Mouse (Mus musculus) kidney, embryonic 14.5 days (tissue): ENCODE results near the gene Scube1. TPM values are rescaled to one million over a fixed set of nuclear protein-coding genes. Genes with fewer than 3 reads are reported as not detected.

Experiments used
- ATAC-seq: fragments of 200-750 bp; cut with Nextera tagmentation; 2 replicates; pipeline ENCODE4 v1.8.0; 2017; ENCODE audit warnings: moderate number of reproducible peaks, mild to moderate bottlenecking, moderate TSS enrichment, moderate library complexity; ENCODE audit not compliant: low FRiP score, low TSS enrichment
- H3K27ac ChIP-seq: fragments of 300-500 bp; sonication (generic); 2 replicates; pipeline ENCODE4 v1.5.1; 2014; ENCODE audit warnings: low read depth, mild to moderate bottlenecking, low read length, moderate library complexity, mixed read lengths
- H3K27me3 ChIP-seq: fragments of 300-500 bp; sonication (generic); 2 replicates; pipeline ENCODE4 v1.6.1; 2014; ENCODE audit warnings: mild to moderate bottlenecking, low read length; ENCODE audit not compliant: control insufficient read depth, insufficient read depth
- H3K36me3 ChIP-seq: fragments of 300-500 bp; sonication (generic); 2 replicates; pipeline ENCODE4 v1.6.1; 2014; ENCODE audit warnings: low read length, mixed read lengths; ENCODE audit not compliant: control insufficient read depth, insufficient read depth
- H3K4me1 ChIP-seq: fragments of 300-500 bp; sonication (generic); 2 replicates; pipeline ENCODE4 v1.6.1; 2014; ENCODE audit warnings: low read length, mixed read lengths; ENCODE audit not compliant: control insufficient read depth, insufficient read depth
- H3K4me2 ChIP-seq: fragments of 300-500 bp; sonication (generic); replicated peaks from 2 replicates; pipeline ENCODE4 v1.6.1; 2014; ENCODE audit warnings: low read depth, mild to moderate bottlenecking, low read length
- H3K4me3 ChIP-seq: fragments of 300-500 bp; sonication (generic); 2 replicates; pipeline ENCODE4 v1.5.1; 2014; ENCODE audit warnings: mild to moderate bottlenecking, low read length
- H3K9ac ChIP-seq: fragments of 300-500 bp; sonication (generic); 2 replicates; pipeline ENCODE4 v1.6.1; 2014; ENCODE audit warnings: low read depth, mild to moderate bottlenecking, low read length, moderate library complexity
- H3K9me3 ChIP-seq: fragments of 300-500 bp; sonication (generic); 2 replicates; pipeline ENCODE4 v1.6.1; 2016; ENCODE audit warnings: low read length; ENCODE audit not compliant: control insufficient read depth
- WGBS: fragments of 180-500 bp; shearing (Covaris S2); extraction: QIAGEN DNeasy Blood & Tissue Kit; methylation state at CpG from one replicate; pipeline ENCODE4 v1.1.7; 2014; 5-methylcytosine and 5-hydroxymethylcytosine counted together
- polyA plus RNA-seq: library from polyadenylated mRNA; unstranded; fragments of >200 nt; fragmentation: Nextera tagmentation; extraction: Ambion mirVana; gene quantifications from 2 replicates; pipeline ENCODE4 v1.2.1, GENCODE M21; 2014

Scube1 gene
- polyA plus RNA-seq, 1 experiment from 2014 or later = 7.4 TPM

DNA sequence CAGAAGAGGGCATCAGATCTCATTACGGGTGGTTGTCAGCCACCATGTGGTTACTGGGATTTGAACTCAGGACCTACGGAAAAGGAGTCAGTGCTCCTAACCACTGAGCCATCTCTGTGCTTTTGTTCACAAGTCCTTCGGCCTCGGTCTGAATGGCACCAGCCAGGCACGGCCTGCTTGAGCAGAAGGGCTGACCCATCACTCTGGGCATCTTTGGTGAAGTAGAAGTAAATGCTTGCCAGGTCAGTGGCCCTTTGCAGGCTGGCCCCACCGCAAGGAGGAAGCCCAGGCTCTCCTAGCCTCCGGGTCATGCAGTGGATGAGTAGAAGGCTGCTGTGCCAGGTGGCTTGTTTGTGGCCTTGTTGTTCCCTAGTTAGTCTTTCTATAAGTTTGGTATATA, 121.4 kb downstream of the Scube1 start:
- no peak overlapping the region for H3K27ac ChIP-seq
- H3K4me3 ChIP-seq = no peak overlapping the region
- no peaks in the 10 kb centered on the region for H3K27me3 ChIP-seq
- no peak overlapping the region for H3K4me2 ChIP-seq
- peaks cover 5% of the 10 kb centered on the region; the same call in 1 of the 2 replicates for H3K4me1 ChIP-seq
- ATAC-seq = no peak
- no peak overlapping the region for H3K9ac ChIP-seq
- H3K36me3 ChIP-seq = no peaks in the 10 kb centered on the region
- no peaks in the 10 kb centered on the region for H3K9me3 ChIP-seq
- WGBS = 96% methylated on average over 7 of the region's 7 CpGs

DNA sequence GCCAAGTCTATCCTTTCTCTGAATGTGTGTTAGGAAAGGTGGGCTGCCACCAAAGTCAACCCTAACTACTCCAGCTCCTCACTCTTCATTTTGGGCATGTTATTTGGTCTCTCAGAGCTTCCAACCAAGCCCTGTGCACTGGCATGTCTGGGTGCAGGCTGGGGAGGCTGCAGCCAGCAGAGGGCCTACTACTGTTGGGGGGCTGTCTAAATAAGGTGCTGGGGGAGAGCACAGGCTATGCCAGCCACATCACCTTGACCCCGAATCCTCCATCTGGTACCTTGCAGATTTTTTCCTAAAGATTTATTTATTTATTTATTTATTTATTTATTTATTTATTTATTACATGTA, 121.8 kb downstream of the Scube1 start:
- peaks cover 5% of the 10 kb centered on the region; the same call in 1 of the 2 replicates for H3K4me1 ChIP-seq
- H3K36me3 ChIP-seq = no peaks in the 10 kb centered on the region
- ATAC-seq = no peak
- H3K4me3 ChIP-seq = no peak overlapping the region
- H3K9me3 ChIP-seq = no peaks in the 10 kb centered on the region
- H3K27me3 ChIP-seq = no peaks in the 10 kb centered on the region
- no peak overlapping the region for H3K4me2 ChIP-seq
- no peak overlapping the region for H3K9ac ChIP-seq
- H3K27ac ChIP-seq = no peak overlapping the region
- whole genome bisulfite sequencing = 97% methylated on average over 1 of the region's 1 CpGs

DNA sequence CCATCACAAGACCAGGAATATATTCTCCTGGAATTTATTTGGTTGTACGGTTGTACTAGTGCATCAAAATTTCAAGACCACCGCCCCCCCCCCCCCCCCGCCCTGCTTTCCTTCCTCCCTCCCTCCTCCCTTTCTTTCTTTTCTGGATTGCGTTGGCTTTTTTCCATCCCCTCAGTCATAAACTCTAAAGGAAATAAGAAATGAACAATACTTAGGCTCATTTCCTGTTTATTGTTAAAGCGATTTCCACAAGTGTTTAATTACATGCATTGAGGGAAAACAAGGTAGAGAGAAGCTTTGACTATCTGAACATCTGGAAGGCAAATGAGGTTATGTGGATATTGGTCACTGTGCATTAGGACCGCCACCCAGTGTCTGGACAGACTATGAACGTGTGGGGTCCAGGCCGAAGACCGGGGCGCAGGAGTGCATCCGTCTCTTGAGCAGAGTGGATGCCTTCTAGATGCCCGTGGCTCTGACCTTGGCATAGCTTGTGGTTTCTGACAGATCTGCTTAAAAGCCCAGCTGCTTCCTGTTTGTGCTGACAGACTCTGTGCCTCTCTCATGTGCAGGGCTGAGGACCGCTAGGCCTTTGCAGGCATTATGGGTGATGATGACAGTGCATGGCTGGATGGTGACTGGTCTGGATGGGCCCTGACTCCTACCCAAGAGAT, 122.3 kb downstream of the Scube1 start:
- peaks cover 5% of the 10 kb centered on the region; the same call in 1 of the 2 replicates for H3K4me1 ChIP-seq
- no peak for ATAC-seq
- WGBS = 77% methylated on average over 13 of the region's 13 CpGs
- no peaks in the 10 kb centered on the region for H3K27me3 ChIP-seq
- no peak overlapping the region for H3K4me2 ChIP-seq
- H3K4me3 ChIP-seq = no peak overlapping the region
- H3K27ac ChIP-seq = no peak overlapping the region
- H3K9me3 ChIP-seq = no peaks in the 10 kb centered on the region
- no peak overlapping the region for H3K9ac ChIP-seq
- H3K36me3 ChIP-seq = no peaks in the 10 kb centered on the region

DNA sequence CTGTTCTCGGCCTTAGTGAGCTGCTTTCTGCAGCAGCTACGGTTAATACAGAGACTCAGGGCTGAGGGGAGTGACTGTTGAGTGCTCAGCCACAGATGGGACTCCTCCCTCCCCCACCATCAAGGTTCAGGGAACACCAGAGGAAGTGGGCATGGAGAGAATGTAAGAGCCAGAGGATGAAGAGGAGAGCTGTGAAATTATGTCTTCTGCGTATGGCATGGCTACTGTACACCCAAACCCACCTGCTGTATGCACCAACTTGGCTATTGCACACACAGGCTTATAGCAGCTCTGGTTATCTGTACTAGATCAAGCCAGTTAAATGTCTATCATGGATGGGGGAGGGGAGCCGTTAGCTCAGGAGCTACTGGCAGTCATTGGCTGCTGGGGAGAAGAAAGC, 123.6 kb downstream of the Scube1 start:
- WGBS = 60% methylated on average over 4 of the region's 4 CpGs
- Histone ChIP-seq H3K4me3 (no peak overlapping the region), H3K9ac (no peak overlapping the region), H3K9me3 (no peaks in the 10 kb centered on the region), H3K4me2 (no peak overlapping the region), H3K27me3 (no peaks in the 10 kb centered on the region), H3K4me1 (peaks cover 5% of the 10 kb centered on the region; the same call in 1 of the 2 replicates), H3K36me3 (no peaks in the 10 kb centered on the region), H3K27ac (no peak overlapping the region)
- ATAC-seq = no peak

DNA sequence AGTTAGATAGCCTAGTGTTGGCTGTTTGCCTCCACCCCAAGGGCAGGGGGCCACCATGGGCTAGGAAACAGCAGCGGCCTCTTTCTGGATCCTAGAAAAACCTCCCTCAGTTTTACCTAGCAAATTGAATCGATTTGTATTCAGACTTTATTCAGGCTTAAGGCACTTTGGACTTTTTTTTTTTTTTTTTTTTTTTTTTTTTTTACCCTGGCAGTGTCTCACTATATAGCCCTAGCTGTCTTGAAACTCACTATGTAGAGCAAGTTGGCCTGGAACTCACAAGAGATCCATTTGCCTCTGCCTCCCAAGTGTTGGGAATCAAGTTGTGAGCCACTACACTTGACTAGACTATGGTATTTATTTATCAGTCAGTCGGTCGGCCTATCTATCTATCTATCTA, 128.0 kb downstream of the Scube1 start:
- Histone ChIP-seq H3K4me1 (peaks cover 13% of the 10 kb centered on the region), H3K4me3 (no peak overlapping the region), H3K9ac (no peak overlapping the region), H3K4me2 (no peak overlapping the region), H3K9me3 (no peaks in the 10 kb centered on the region), H3K27me3 (no peaks in the 10 kb centered on the region), H3K36me3 (no peaks in the 10 kb centered on the region), H3K27ac (no peak overlapping the region)
- ATAC-seq = no peak
- WGBS = 80% methylated on average over 4 of the region's 4 CpGs

DNA sequence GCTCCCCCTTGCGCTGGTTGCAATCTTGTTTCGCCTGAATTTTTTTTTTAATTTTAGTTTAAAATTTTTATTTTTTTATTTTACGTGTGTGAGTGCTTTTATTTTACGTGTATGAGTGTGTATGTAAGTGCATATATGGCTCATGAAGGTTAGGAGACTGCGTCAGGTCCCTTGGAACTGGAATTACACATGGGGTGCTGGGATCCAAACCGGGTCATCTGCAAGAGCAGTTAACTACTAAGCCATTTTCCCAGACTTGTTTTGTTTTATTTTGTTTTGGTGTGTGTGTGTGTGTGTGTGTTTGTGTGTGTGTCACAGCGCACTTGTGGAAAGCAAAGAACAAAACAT, 129.5 kb downstream of the Scube1 start:
- Histone ChIP-seq H3K4me1 (peaks cover 13% of the 10 kb centered on the region), H3K4me2 (peak overlapping the region; percentile 68), H3K36me3 (no peaks in the 10 kb centered on the region; the same call in 1 of the 2 replicates), H3K27me3 (no peaks in the 10 kb centered on the region), H3K9me3 (no peaks in the 10 kb centered on the region), H3K4me3 (peak overlapping the region; percentile 78), H3K9ac (peak overlapping the region; percentile 77), H3K27ac (no peak overlapping the region)
- WGBS = 38% methylated on average over 7 of the region's 7 CpGs
- no peak for ATAC-seq

DNA sequence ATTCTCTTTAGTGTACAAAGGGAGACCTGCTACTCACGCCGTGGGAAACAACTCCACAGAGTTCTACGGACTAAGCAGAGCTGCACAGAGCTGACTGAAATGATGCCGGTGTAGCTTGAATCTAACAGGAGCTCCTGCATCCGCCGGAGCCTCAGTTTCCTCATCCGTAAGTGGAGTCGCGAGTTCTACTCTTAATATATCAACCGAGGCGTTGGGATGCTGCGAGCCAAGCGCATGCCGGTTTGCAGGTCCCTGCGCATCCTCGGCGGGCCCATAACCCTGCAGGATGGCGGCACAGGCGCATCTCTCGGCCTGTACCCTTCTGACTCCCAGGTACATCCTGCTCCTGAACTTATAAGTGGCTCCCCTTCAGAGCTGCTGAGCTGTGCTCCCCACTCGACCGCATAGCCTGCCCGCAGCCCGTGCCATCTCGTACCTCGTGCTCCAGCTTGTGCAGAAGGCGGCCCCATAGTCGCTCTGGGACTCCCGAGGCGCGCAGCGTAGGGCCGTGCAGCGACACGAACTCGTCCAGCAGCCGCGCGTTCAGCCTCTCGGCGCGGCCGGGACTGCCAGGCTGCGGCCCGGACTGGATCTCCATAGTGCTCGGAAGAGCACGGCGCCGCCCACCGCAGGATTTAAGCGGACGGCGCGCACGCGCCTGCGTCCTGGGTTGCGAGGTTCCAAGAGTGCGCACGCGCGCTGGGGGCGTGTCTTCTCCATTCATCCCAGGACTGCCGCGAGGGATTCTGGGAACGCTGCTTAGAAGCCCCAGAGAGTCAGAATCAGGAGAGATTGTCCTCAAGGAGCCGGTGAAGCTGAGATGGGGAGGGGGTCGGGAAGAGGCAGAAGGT, 130.1 kb downstream of the Scube1 start, which contains the start of gene Ttll12:
Gene Ttll12 (minus strand): TSS at position 645 of the 851 bp plus-strand sequence.
- under 1% methylated on average over 68 of the region's 68 CpGs for WGBS
- no peak within 1 kb of the TSS; the same call in 1 of the 2 replicates for H3K27ac ChIP-seq
- H3K36me3 ChIP-seq = no peaks in the 10 kb centered on the region; the same call in 1 of the 2 replicates
- ATAC-seq = peak; percentile 93
- peak within 1 kb of the TSS; percentile 68 for H3K4me2 ChIP-seq
- H3K4me3 ChIP-seq = peak within 1 kb of the TSS; percentile 78
- peak within 1 kb of the TSS; percentile 77 for H3K9ac ChIP-seq
- no peaks in the 10 kb centered on the region for H3K27me3 ChIP-seq
- H3K4me1 ChIP-seq = peaks cover 13% of the 10 kb centered on the region
- H3K9me3 ChIP-seq = no peaks in the 10 kb centered on the region

DNA sequence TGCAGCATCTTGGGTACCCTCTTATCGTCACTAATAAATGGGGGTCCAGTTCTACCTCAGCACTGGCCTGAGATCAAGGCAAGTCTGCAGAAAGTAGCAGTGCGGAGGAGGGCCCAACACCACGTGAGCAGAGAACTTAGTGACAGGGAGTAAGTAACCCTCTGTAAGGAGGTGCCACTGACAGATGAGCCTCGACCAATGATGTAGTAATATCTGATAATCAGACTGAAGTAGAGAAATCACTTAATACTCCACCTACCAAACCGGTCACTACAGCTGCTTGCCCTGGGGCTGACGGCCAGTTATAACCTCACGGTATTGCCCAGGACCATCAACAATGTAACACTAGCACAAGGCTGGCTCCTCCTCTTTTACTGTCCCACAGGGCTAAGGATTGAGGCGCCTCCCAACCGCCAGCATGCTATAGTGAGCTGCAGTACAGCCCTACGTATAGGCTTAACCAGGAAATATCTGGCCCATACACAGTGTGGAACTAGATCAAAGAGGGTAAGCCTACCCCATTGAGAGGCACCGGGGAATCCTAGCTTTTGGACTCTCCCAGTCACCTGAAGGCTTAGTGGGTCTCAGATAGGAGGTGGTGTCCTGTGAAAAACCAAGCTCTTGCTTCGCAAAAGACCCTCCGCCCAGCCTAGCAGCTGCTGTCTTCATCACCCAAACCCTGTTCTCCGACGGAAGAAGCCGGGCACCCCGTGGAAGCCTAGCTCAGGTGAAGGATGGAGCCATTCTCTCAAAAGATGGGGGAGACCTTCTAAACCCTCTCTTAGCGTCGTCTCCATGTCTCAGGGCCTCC, 130.9 kb downstream of the Scube1 start:
- WGBS = 6% methylated on average over 19 of the region's 19 CpGs
- no peak overlapping the region for H3K27ac ChIP-seq
- peak overlapping the region; percentile 68 for H3K4me2 ChIP-seq

More for the DNA sequence above, 130.9 kb downstream of the Scube1 start:
- Histone ChIP-seq H3K4me1 (peaks cover 13% of the 10 kb centered on the region), H3K9me3 (no peaks in the 10 kb centered on the region), H3K9ac (peak overlapping the region; percentile 77), H3K36me3 (no peaks in the 10 kb centered on the region; the same call in 1 of the 2 replicates), H3K27me3 (no peaks in the 10 kb centered on the region), H3K4me3 (peak overlapping the region; percentile 78)
- ATAC-seq = peak; percentile 58
